Mouse (Mus musculus): ENCODE results near the gene Fam49a.

Fam49a gene

GRCm38 (mm10) chr12:12362371-12362770, 100.4 kb downstream of the Fam49a start:
- no peak for DNase-seq

GRCm38 (mm10) chr12:12364201-12364600, 102.3 kb downstream of the Fam49a start:
- DNase-seq, result no peak

- no peak for DNase-seq
Observed at GRCm38 (mm10) chr12:12367423-12367822, 105.5 kb downstream of the Fam49a start.

GRCm38 (mm10) chr12:12373111-12373862, 111.3 kb downstream of the Fam49a start:
- no peak for DNase-seq

GRCm38 (mm10) chr12:12379056-12379455, 117.1 kb downstream of the Fam49a start:
- no peak for DNase-seq

- no peak for DNase-seq
Observed at GRCm38 (mm10) chr12:12389271-12389670, 127.3 kb downstream of the Fam49a start.

GRCm38 (mm10) chr12:12396224-12396623, 134.3 kb downstream of the Fam49a start:
- peak in 1 of 2 experiments; percentile 56 for DNase-seq

- DNase-seq, result peak; percentile 60
Observed at GRCm38 (mm10) chr12:12401051-12401465, 139.1 kb downstream of the Fam49a start.

GRCm38 (mm10) chr12:12401504-12401903, 139.6 kb downstream of the Fam49a start:
- DNase-seq, result peak in 1 of 2 experiments; percentile 27

GRCm38 (mm10) chr12:12405491-12406110, 143.7 kb downstream of the Fam49a start:
- DNase-seq, result no peak

GRCm38 (mm10) chr12:12409044-12409443, 147.1 kb downstream of the Fam49a start:
- no peak for DNase-seq

- peak; percentile 71 to 88 for DNase-seq
Observed at GRCm38 (mm10) chr12:12412674-12413073, 150.7 kb downstream of the Fam49a start.

- DNase-seq, result no peak
Observed at GRCm38 (mm10) chr12:12420423-12420822, 158.5 kb downstream of the Fam49a start.

- DNase-seq, result peak; percentile 80 to 85
Observed at GRCm38 (mm10) chr12:12420841-12421579, 159.1 kb downstream of the Fam49a start.

GRCm38 (mm10) chr12:12421580-12421878, 159.6 kb downstream of the Fam49a start:
- DNase-seq, result no peak

GRCm38 (mm10) chr12:12425188-12425587, 163.2 kb downstream of the Fam49a start:
- no peak for DNase-seq

- no peak for DNase-seq
Observed at GRCm38 (mm10) chr12:12427285-12427684, 165.3 kb downstream of the Fam49a start.

- no peak for DNase-seq
Observed at GRCm38 (mm10) chr12:12428886-12429285, 166.9 kb downstream of the Fam49a start.

Measured in kidney, postnatal 25 days (tissue).